Mouse (Mus musculus): ENCODE results near the gene Adipor2. TPM values are rescaled to one million over a fixed set of nuclear protein-coding genes. Genes with fewer than 3 reads are reported as not detected.

Adipor2 gene
- total and polyA plus RNA-seq, 2 experiments: 246 to 306 TPM

DNA sequence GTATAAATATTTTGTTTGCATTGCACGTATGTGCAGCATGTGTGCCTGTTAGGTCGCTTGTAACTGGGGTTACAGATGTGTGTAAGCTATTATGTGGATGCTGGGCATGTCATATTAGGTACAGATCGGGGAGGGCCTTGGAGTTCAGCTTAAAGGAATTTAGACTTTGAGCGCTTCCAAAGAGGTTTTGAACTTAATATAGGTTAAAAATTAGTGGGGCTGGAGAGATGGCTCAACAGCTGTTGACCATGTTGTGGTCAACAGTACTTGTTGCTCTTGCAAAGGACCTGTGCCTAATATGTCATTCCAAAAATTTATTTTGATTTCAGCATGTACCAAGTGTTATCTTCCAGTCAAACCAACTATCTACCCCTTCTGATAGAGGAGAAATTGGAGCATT is 12.7 kb downstream of the Adipor2 start:
- Histone ChIP-seq H3K79me2 (ENCODE audit: control insufficient read depth, insufficient read depth, low read length) (peaks cover 3% of the 10 kb centered on the region; the same call in 1 of the 2 replicates), H3K4me1 (ENCODE audit: control insufficient read depth, insufficient read depth, low read length) (peaks cover 50% of the 10 kb centered on the region), H3K4me3 (ENCODE audit: insufficient read depth, low read depth, low read length) (no peak overlapping the region), H3K9ac (ENCODE audit: low read depth, low read length) (no peak overlapping the region), H3K27me3 (ENCODE audit: control insufficient read depth, insufficient read depth, low read length) (no peaks in the 10 kb centered on the region), H3K27ac (replicated peaks; ENCODE audit: insufficient read depth, low read depth, low read length) (peak overlapping the region; percentile 18), H3K36me3 (ENCODE audit: control insufficient read depth, insufficient read depth, low read length) (peaks cover 41% of the 10 kb centered on the region)
- 30% methylated on average over 4 of the region's 4 CpGs for WGBS
- no peak for TF ChIP-seq POLR2A (IDR thresholded peaks at IDR 0.05; ENCODE audit: extremely low read depth, insufficient read depth, low read length)
- no peak for TF ChIP-seq CTCF (IDR thresholded peaks at IDR 0.05; ENCODE audit: low read depth, low read length)
- peak; percentile 52 for DNase-seq (ENCODE audit: extremely low read depth, low read depth, low spot score)

DNA sequence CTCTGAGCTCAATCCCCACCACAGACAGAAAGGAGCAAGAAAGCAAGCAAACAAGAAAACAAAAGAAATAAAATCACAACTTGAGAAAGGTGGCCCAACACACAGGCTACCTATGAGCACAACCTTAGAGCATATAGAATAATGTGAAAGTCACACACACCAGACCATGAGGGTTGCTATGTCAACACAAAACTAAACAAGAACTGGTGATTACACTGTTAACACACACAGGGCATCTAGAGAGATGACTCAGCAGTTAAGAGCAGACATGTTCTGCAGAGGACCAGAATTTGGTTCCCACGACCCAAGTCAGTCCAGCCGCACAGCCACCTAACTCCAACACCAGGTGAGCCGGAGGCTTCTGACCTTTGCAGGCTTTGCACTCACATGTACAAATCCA is 14.5 kb downstream of the Adipor2 start:
- Histone ChIP-seq H3K27ac (replicated peaks; ENCODE audit: insufficient read depth, low read depth, low read length) (peak overlapping the region; percentile 74), H3K4me3 (ENCODE audit: insufficient read depth, low read depth, low read length) (no peak overlapping the region), H3K27me3 (ENCODE audit: control insufficient read depth, insufficient read depth, low read length) (no peaks in the 10 kb centered on the region), H3K9ac (ENCODE audit: low read depth, low read length) (no peak overlapping the region), H3K4me1 (ENCODE audit: control insufficient read depth, insufficient read depth, low read length) (peaks cover 52% of the 10 kb centered on the region), H3K79me2 (ENCODE audit: control insufficient read depth, insufficient read depth, low read length) (peaks cover 3% of the 10 kb centered on the region; the same call in 1 of the 2 replicates), H3K36me3 (ENCODE audit: control insufficient read depth, insufficient read depth, low read length) (peaks cover 46% of the 10 kb centered on the region)
- WGBS: 26% methylated on average over 3 of the region's 3 CpGs
- no peak for TF ChIP-seq POLR2A (IDR thresholded peaks at IDR 0.05; ENCODE audit: extremely low read depth, insufficient read depth, low read length)
- no peak for TF ChIP-seq CTCF (IDR thresholded peaks at IDR 0.05; ENCODE audit: low read depth, low read length)
- DNase-seq (ENCODE audit: extremely low read depth, low read depth, low spot score): peak; percentile 74

DNA sequence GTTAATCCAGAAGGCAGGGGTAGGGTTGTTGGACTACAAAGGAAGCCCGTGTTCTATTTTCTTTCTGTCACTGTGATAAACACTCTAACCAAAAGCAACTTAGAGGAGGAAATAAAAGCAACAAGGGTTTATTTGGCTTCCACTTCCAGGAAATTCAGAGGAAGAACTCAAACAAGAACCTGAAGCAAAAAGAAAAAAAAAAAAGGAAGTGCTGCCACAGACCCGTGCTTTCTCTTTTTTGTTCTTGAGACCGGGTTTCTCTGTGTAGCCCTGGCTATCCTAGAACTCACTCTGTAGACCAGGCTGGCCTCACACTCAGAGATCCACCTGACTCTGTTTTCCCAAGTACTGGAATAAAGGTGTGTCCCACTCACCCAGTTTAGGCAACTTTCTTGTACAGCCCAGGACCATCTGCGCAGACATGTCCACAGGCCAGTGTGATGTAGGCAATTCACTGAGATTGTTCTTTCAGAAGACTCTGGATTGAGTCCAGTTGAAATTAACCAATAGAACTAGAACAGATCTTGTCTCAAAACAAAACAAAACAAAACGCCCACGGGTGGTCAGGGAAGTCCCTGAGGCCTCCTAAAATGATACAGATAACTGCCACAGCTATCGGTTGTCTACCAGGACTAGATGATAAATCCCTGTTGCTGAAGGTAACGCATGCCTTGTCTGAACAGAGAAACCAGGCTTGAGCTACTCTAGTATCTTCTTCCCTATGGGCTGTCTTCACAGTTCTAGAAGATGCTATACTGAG is 15.8 kb downstream of the Adipor2 start:
- 0 out of 2 replicates have a peak overlapping the region, but pooled peaks have one; percentile 6 for H3K9ac ChIP-seq (ENCODE audit: low read depth, low read length)
- no peaks in the 10 kb centered on the region for H3K27me3 ChIP-seq (ENCODE audit: control insufficient read depth, insufficient read depth, low read length)
- WGBS: 39% methylated on average over 8 of the region's 8 CpGs
- H3K4me1 ChIP-seq (ENCODE audit: control insufficient read depth, insufficient read depth, low read length): peaks cover 54% of the 10 kb centered on the region
- H3K36me3 ChIP-seq (ENCODE audit: control insufficient read depth, insufficient read depth, low read length): peaks cover 51% of the 10 kb centered on the region
- no peak overlapping the region for H3K4me3 ChIP-seq (ENCODE audit: insufficient read depth, low read depth, low read length)
- no peak for TF ChIP-seq POLR2A (IDR thresholded peaks at IDR 0.05; ENCODE audit: extremely low read depth, insufficient read depth, low read length)
- no peak for TF ChIP-seq CTCF (IDR thresholded peaks at IDR 0.05; ENCODE audit: low read depth, low read length)
- peak overlapping the region; percentile 74 for H3K27ac ChIP-seq (replicated peaks; ENCODE audit: insufficient read depth, low read depth, low read length)
- DNase-seq (ENCODE audit: extremely low read depth, low read depth, low spot score): peak; percentile 52
- peaks cover 3% of the 10 kb centered on the region; the same call in 1 of the 2 replicates for H3K79me2 ChIP-seq (ENCODE audit: control insufficient read depth, insufficient read depth, low read length)

DNA sequence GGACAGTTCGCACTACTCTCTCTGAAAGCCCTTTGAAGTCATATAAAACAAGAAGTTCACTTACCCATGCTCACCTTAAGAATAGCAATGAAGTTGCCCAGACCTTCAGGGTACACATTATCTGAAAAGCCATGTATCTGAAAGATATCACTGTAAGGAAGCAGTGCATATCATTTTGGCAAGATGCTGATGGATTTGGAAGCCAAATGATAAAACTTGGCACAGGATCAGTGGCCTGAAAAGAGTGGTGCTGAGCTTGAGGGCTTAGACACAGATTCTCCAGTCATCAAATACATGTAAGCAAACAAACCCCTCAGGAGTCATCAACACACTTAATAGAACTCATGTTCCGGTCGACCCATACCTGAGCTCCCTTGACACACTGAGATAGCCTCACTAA is 16.9 kb downstream of the Adipor2 start:
- peaks cover 45% of the 10 kb centered on the region for H3K36me3 ChIP-seq (ENCODE audit: control insufficient read depth, insufficient read depth, low read length)
- H3K27ac ChIP-seq (replicated peaks; ENCODE audit: insufficient read depth, low read depth, low read length): peak overlapping the region; percentile 60; the same call in 1 of the 2 replicates
- no peaks in the 10 kb centered on the region for H3K27me3 ChIP-seq (ENCODE audit: control insufficient read depth, insufficient read depth, low read length)
- 44% methylated on average over 3 of the region's 3 CpGs for WGBS
- no peak overlapping the region for H3K9ac ChIP-seq (ENCODE audit: low read depth, low read length)
- peaks cover 3% of the 10 kb centered on the region; the same call in 1 of the 2 replicates for H3K79me2 ChIP-seq (ENCODE audit: control insufficient read depth, insufficient read depth, low read length)
- no peak overlapping the region for H3K4me3 ChIP-seq (ENCODE audit: insufficient read depth, low read depth, low read length)
- TF ChIP-seq POLR2A (IDR thresholded peaks at IDR 0.05; ENCODE audit: extremely low read depth, insufficient read depth, low read length) (no peak), CTCF (IDR thresholded peaks at IDR 0.05; ENCODE audit: low read depth, low read length) (no peak)
- H3K4me1 ChIP-seq (ENCODE audit: control insufficient read depth, insufficient read depth, low read length): peaks cover 48% of the 10 kb centered on the region
- peak; percentile 71 for DNase-seq (ENCODE audit: extremely low read depth, low read depth, low spot score)

DNA sequence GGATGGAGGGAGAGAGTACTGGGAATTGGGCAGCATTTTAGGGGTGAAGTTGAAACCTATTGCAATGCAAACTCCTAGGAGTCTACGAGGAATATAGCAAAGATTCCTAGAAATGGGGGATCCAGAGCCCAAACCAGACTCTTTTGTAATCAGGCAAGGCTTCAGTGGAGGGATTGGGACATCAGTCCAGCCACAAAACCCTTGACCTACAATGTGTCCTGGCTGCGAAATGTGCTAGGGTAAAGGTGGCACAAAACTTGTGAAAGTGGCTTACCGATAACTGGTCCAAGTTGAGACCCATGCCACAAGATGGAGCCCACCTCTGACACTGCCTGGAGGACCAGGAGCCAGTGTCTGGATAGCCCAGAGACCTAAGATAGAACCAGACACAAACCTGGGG is 18.1 kb downstream of the Adipor2 start:
- DNase-seq (ENCODE audit: extremely low read depth, low read depth, low spot score): peak; percentile 84
- Histone ChIP-seq H3K79me2 (ENCODE audit: control insufficient read depth, insufficient read depth, low read length) (peaks cover 6% of the 10 kb centered on the region; the same call in 1 of the 2 replicates), H3K4me3 (ENCODE audit: insufficient read depth, low read depth, low read length) (no peak overlapping the region), H3K4me1 (ENCODE audit: control insufficient read depth, insufficient read depth, low read length) (peaks cover 52% of the 10 kb centered on the region), H3K9ac (ENCODE audit: low read depth, low read length) (no peak overlapping the region), H3K36me3 (ENCODE audit: control insufficient read depth, insufficient read depth, low read length) (peaks cover 42% of the 10 kb centered on the region), H3K27me3 (ENCODE audit: control insufficient read depth, insufficient read depth, low read length) (no peaks in the 10 kb centered on the region), H3K27ac (replicated peaks; ENCODE audit: insufficient read depth, low read depth, low read length) (peak overlapping the region; percentile 60)
- WGBS: 27% methylated on average over 3 of the region's 3 CpGs
- no peak for TF ChIP-seq POLR2A (IDR thresholded peaks at IDR 0.05; ENCODE audit: extremely low read depth, insufficient read depth, low read length)
- TF ChIP-seq CTCF (IDR thresholded peaks at IDR 0.05; ENCODE audit: low read depth, low read length): no peak

DNA sequence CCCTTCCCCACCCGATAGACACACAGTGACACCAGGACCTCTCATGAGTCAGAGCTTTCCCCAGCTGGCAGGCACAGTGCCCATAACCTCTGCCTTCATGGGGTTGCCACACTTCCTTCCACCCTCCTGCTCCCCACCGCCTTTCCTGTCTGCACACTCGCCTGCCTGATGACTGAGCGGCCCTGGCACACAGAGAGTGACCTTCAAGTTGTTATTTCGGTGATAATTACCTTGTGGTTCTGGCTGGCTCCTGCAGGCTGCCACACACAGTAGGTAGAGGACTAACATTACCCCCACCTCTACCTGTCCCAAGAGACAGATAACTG is 21.2 kb downstream of the Adipor2 start:
- Histone ChIP-seq H3K4me3 (ENCODE audit: insufficient read depth, low read depth, low read length) (no peak overlapping the region), H3K27me3 (ENCODE audit: control insufficient read depth, insufficient read depth, low read length) (no peaks in the 10 kb centered on the region), H3K9ac (ENCODE audit: low read depth, low read length) (no peak overlapping the region), H3K36me3 (ENCODE audit: control insufficient read depth, insufficient read depth, low read length) (peaks cover 33% of the 10 kb centered on the region), H3K79me2 (ENCODE audit: control insufficient read depth, insufficient read depth, low read length) (peaks cover 3% of the 10 kb centered on the region; the same call in 1 of the 2 replicates), H3K27ac (replicated peaks; ENCODE audit: insufficient read depth, low read depth, low read length) (peak overlapping the region; percentile 84), H3K4me1 (ENCODE audit: control insufficient read depth, insufficient read depth, low read length) (peaks cover 37% of the 10 kb centered on the region)
- WGBS: 5% methylated on average over 5 of the region's 5 CpGs
- peak; percentile 86 for DNase-seq (ENCODE audit: extremely low read depth, low read depth, low spot score)
- TF ChIP-seq CTCF (IDR thresholded peaks at IDR 0.05; ENCODE audit: low read depth, low read length) (no peak), POLR2A (IDR thresholded peaks at IDR 0.05; ENCODE audit: extremely low read depth, insufficient read depth, low read length) (no peak)
